Mouse (Mus musculus) ES-CJ7 (cell line): Measurements from ENCODE around the gene Cym.

Source experiments
- DNase-seq: peaks from one replicate; pipeline ENCODE4 v3.0.0; 2011; ENCODE audit warnings: low read depth, low spot score

Gene Cym

GRCm38 (mm10) chr3:107221608-107222007 is at the start of gene Cym:
Cym (minus strand) TSS chr3:107221732.
- DNase-seq, result no peak

GRCm38 (mm10) chr3:107266814-107267345 is 45.3 kb upstream of the Cym start:
- DNase-seq, result no peak

- no peak for DNase-seq
Measured at GRCm38 (mm10) chr3:107261851-107262165, 40.3 kb upstream of the Cym start.

- DNase-seq, result no peak
Measured at GRCm38 (mm10) chr3:107260956-107261850, 39.7 kb upstream of the Cym start.

GRCm38 (mm10) chr3:107257924-107258323 is 36.4 kb upstream of the Cym start:
- no peak for DNase-seq

- no peak for DNase-seq
Measured at GRCm38 (mm10) chr3:107256724-107257123, 35.2 kb upstream of the Cym start.

- no peak for DNase-seq
Measured at GRCm38 (mm10) chr3:107255992-107256391, 34.5 kb upstream of the Cym start.

- DNase-seq, result no peak
Measured at GRCm38 (mm10) chr3:107253925-107254324, 32.4 kb upstream of the Cym start.

GRCm38 (mm10) chr3:107252035-107252434 is 30.5 kb upstream of the Cym start:
- no peak for DNase-seq

- DNase-seq, result no peak
Measured at GRCm38 (mm10) chr3:107250320-107250719, 28.8 kb upstream of the Cym start.

GRCm38 (mm10) chr3:107249042-107249441 is 27.5 kb upstream of the Cym start:
- DNase-seq, result no peak

- no peak for DNase-seq
Measured at GRCm38 (mm10) chr3:107246876-107247275, 25.3 kb upstream of the Cym start.

GRCm38 (mm10) chr3:107241389-107242094 is 20.0 kb upstream of the Cym start:
- DNase-seq, result no peak

- DNase-seq, result no peak
Measured at GRCm38 (mm10) chr3:107239607-107240006, 18.1 kb upstream of the Cym start, which contains the start of gene Prok1. Prok1 (minus strand) TSS chr3:107239707.

- no peak for DNase-seq
Measured at GRCm38 (mm10) chr3:107238471-107238980, 17.0 kb upstream of the Cym start.

- no peak for DNase-seq
Measured at GRCm38 (mm10) chr3:107238051-107238450, 16.5 kb upstream of the Cym start.

- DNase-seq, result no peak
Measured at GRCm38 (mm10) chr3:107233945-107234344, 12.4 kb upstream of the Cym start.

- DNase-seq, result peak; percentile 78
Measured at GRCm38 (mm10) chr3:107233351-107233813, 11.8 kb upstream of the Cym start.

- no peak for DNase-seq
Measured at GRCm38 (mm10) chr3:107231202-107231601, 9.7 kb upstream of the Cym start.

- DNase-seq, result no peak
Measured at GRCm38 (mm10) chr3:107230527-107230926, 9.0 kb upstream of the Cym start, which contains the start of gene A630076J17Rik. A630076J17Rik (plus strand) TSS chr3:107230614.

- no peak for DNase-seq
Measured at GRCm38 (mm10) chr3:107229822-107230221, 8.3 kb upstream of the Cym start.

GRCm38 (mm10) chr3:107229221-107229620 is 7.7 kb upstream of the Cym start:
- DNase-seq, result no peak
